Comparison of ENCODE assay signal across 7 mouse cellular contexts in the genomic region with DNA sequence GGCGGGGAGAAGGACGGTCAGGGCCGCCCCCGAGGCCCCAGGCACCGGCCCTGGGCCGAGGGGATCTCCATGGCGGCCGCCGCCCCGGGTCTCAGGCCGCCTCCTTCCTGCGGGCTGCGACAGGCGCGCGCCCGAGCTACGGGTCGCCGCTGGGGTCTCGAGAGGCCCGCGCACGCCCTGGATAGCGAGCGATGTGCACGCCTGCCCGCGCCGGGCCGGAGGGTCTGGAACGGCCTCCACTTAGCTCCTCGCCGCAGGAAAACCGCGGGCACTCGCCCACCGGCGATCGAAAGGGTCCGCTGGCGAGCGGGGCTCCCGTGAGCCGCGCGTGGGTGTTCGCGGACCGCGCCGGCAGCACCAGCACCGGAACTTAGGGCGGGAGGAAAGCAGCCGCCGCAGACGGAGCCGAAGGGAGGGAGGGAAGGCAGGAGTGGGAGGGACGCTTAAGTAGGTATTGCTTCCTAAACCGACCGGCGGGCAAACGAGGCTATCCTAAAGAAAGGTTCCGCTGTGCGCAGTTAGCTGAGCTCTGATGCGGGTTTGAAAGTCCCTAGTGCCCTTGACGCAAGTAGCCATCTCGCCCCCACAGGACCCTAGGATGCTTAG. TPM values are rescaled to one million over a fixed set of nuclear protein-coding genes. Genes with fewer than 3 reads are reported as not detected.
DNase-seq lines count a peak whose midpoint lies in the region; ATAC-seq and TF ChIP-seq lines count a peak whose summit lies in the region.

A gene (minus strand): TSS at position 419 of the 606 bp plus-strand sequence.

- H3K4me1 ChIP-seq in intestine, postnatal 0 days (replicated peaks; ENCODE audit: control insufficient read depth, insufficient read depth, low read length) = no peaks in the 10 kb centered on the region; the same call in 1 of the 2 replicates
- H3K4me1 ChIP-seq in midbrain, embryonic 12.5 days = peaks cover 32% of the 10 kb centered on the region
- H3K4me1 ChIP-seq in small intestine, adult 2 months (ENCODE audit: control insufficient read depth, insufficient read depth, insufficient read length, low read length) = peaks cover 6% of the 10 kb centered on the region; the same call in 1 of the 2 replicates

- peak within 1 kb of the TSS; percentile 94 for H3K9ac ChIP-seq in intestine, postnatal 0 days (ENCODE audit: low read depth, low read length)
- H3K9ac ChIP-seq in midbrain, embryonic 12.5 days (replicated peaks) = peak within 1 kb of the TSS; percentile 87

- H3K27me3 ChIP-seq in intestine, postnatal 0 days (replicated peaks; ENCODE audit: control insufficient read depth, insufficient read depth, low read length) = no peaks in the 10 kb centered on the region
- H3K27me3 ChIP-seq in midbrain, embryonic 12.5 days = no peaks in the 10 kb centered on the region
- no peaks in the 10 kb centered on the region for H3K27me3 ChIP-seq in small intestine, adult 2 months (ENCODE audit: control insufficient read depth, insufficient read depth, low read length)

- intact Hi-C loops in left cerebral cortex, postnatal 4 days (cut with DNase I) = no loop called here

- TF ChIP-seq POLR2A in small intestine, adult 2 months (IDR thresholded peaks at IDR 0.05; ENCODE audit: low read depth, low read length) = no peak; the same call in 1 of the 2 replicates

- ATAC-seq in intestine, postnatal 0 days = peak; percentile 89
- ATAC-seq in midbrain, embryonic 12.5 days (ENCODE audit: low FRiP score, low read depth) = peak; percentile 92

- no peaks in the 10 kb centered on the region for H3K36me3 ChIP-seq in intestine, postnatal 0 days (ENCODE audit: control insufficient read depth, insufficient read depth)
- no peaks in the 10 kb centered on the region for H3K36me3 ChIP-seq in midbrain, embryonic 12.5 days
- no peaks in the 10 kb centered on the region for H3K36me3 ChIP-seq in small intestine, adult 2 months (ENCODE audit: control insufficient read depth, insufficient read depth, low read length)

- DNase-seq in adrenal gland, adult 8-10 months = peak; percentile 81
- DNase-seq in embryo, embryonic 9.5 days (ENCODE audit: extremely low spot score) = peak; percentile 96
- DNase-seq in gastrocnemius, postnatal 4 days (ENCODE audit: low spot score in 2 of 2) = peak; percentile 77 to 89
- DNase-seq in left cerebral cortex, postnatal 4 days = peak; percentile 89

- peak within 1 kb of the TSS; percentile 95 for H3K27ac ChIP-seq in intestine, postnatal 0 days (ENCODE audit: low read depth, low read length)
- H3K27ac ChIP-seq in midbrain, embryonic 12.5 days (replicated peaks) = peak within 1 kb of the TSS; percentile 98
- H3K27ac ChIP-seq in small intestine, adult 2 months (ENCODE audit: insufficient read depth, low read depth, low read length) = peak within 1 kb of the TSS; percentile 89

- under 1% methylated on average over 65 of the region's 68 CpGs for WGBS in intestine, postnatal 0 days
- under 1% methylated on average over 65 of the region's 68 CpGs for WGBS in midbrain, embryonic 12.5 days
- WGBS in small intestine, adult 2 months = under 1% methylated on average over 66 of the region's 68 CpGs

- H3K9me3 ChIP-seq in intestine, postnatal 0 days (ENCODE audit: control insufficient read depth) = no peaks in the 10 kb centered on the region
- no peaks in the 10 kb centered on the region for H3K9me3 ChIP-seq in midbrain, embryonic 12.5 days

- H3K4me2 ChIP-seq in intestine, postnatal 0 days (replicated peaks; ENCODE audit: low read depth) = peak within 1 kb of the TSS; percentile 90
- H3K4me2 ChIP-seq in midbrain, embryonic 12.5 days (replicated peaks) = peak within 1 kb of the TSS; percentile 95

- TF ChIP-seq CTCF in intestine, postnatal 0 days (IDR thresholded peaks at IDR 0.05; ENCODE audit: low read depth) = no peak
- TF ChIP-seq CTCF in small intestine, adult 2 months (IDR thresholded peaks at IDR 0.05; ENCODE audit: extremely low read depth, insufficient read length, insufficient replicate concordance, low read depth, low read length) = no peak

- H3K4me3 ChIP-seq in intestine, postnatal 0 days (ENCODE audit: low read depth, low read length) = peak within 1 kb of the TSS; percentile 97
- peak within 1 kb of the TSS; percentile 98 for H3K4me3 ChIP-seq in midbrain, embryonic 12.5 days
- H3K4me3 ChIP-seq in small intestine, adult 2 months (ENCODE audit: low read depth, low read length) = peak within 1 kb of the TSS; percentile 72

RNA-seq across cellular contexts. Expression of the gene that starts here (rescaled TPM):
- 10 to 100 TPM; 32.0 to 39.4 (median 37.7) TPM for total RNA-seq in adrenal gland, adult 8-10 months (2022)
- 10 to 100 TPM; 28.9 to 29.7 TPM for total RNA-seq in gastrocnemius, postnatal 4 days (2021)
- 8.9 and 9.2 TPM in 2 replicates for polyA plus RNA-seq in intestine, postnatal 0 days (2015; fragmentation: Nextera tagmentation; extraction: Ambion mirVana)
- total RNA-seq in left cerebral cortex, postnatal 4 days (2021) = 100 to 1,000 TPM; 126 to 127 TPM
- polyA plus RNA-seq in midbrain, embryonic 12.5 days (2016; fragmentation: Nextera tagmentation; extraction: Ambion mirVana) = 61.5 and 67.9 TPM in 2 replicates
- 3.0 and 4.7 TPM in 2 replicates for polyA plus RNA-seq in small intestine, adult 2 months (2012; rRNA removed)

Comparison
In these comparisons a context has a peak if more than half of its experiments do, and no peak if none do; other contexts are left out.
1. Peak in every context shown above with its lines: DNase-seq, ATAC-seq, H3K4me3 ChIP-seq and H3K27ac ChIP-seq.